Mouse (Mus musculus) thymus, adult 2 months (tissue): Measurements from ENCODE around the gene Galntl5.

ENCODE experiments used
- CTCF ChIP-seq: fragments of 200-500 bp; IDR thresholded peaks from 2 replicates; pipeline ENCODE4 v1.5.1; 2012; ENCODE audit warnings: mild to moderate bottlenecking, control low read depth, low read length, moderate library complexity, borderline replicate concordance; ENCODE audit not compliant: control insufficient read depth, poor library complexity, insufficient read depth; ENCODE audit errors: extremely low read depth
- POLR2A ChIP-seq: fragments of 200-500 bp; IDR thresholded peaks from 2 replicates; pipeline ENCODE4 v1.6.1; 2012; ENCODE audit warnings: mild to moderate bottlenecking, low read length, control low read depth, moderate library complexity; ENCODE audit not compliant: control insufficient read depth, poor library complexity, insufficient read depth; ENCODE audit errors: extremely low read depth

DNA sequence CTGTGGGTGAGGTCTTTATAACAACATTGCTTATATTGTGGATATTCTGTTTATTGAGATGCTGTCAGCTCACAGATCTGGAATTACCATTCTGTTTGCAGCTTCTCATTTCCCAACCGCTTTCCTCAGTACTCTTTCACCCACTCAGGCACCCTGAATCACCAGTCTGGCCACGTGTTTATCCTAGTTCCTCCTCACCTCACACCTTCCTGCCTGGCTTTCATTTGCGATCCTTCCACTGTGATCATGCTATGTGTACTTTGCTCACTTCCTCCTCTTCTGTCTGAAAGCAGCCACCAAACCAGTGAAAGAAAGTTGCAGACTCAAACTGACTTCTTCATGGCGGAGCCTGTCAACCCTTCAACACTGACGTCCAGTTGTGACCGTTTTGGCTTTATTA, 61.8 kb downstream of the Galntl5 start:
- TF ChIP-seq POLR2A (no peak), CTCF (no peak)
